Mouse (Mus musculus): ENCODE measurements around the gene H2-Ke6.

DNA sequence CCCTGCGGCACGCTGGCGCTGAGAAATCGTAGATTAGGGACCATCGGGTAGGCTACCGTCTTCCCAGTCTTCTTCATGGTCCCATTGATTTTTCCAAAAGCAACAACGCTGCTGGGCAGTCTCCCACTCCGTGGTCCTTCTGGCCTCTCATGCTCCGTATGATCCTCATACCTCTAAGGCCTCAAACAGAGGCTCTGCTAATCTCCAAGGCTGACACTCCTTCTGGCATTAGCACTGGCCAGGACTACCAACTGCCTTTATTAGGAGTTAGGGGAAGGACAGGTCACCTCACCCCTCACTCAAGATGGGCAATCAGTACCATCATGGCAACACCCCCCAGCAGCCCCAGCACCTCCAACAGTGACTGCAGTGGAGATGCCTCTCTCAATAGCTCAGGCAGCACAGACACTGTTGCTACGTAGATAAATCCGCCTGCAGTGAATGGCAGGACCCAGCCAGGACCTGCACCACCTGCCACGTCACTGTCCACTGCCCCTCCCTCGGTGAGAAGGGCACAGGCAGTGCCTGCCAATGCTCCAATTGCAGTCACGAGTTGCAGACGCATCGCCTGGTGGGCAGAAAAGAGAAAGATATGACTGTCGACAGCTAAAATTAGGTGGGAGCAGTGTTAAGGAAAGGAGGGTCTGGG, 765 bp upstream of the H2-Ke6 start:
- no peak for TF ChIP-seq CTCF (IDR thresholded peaks at IDR 0.05; ENCODE audit: insufficient read depth, low read length)
- TF ChIP-seq POLR2A (IDR thresholded peaks at IDR 0.05; ENCODE audit: borderline replicate concordance, extremely low read depth, low read depth, low read length): no peak
